Mouse (Mus musculus): ENCODE measurements around the gene Mapk14.

DNA sequence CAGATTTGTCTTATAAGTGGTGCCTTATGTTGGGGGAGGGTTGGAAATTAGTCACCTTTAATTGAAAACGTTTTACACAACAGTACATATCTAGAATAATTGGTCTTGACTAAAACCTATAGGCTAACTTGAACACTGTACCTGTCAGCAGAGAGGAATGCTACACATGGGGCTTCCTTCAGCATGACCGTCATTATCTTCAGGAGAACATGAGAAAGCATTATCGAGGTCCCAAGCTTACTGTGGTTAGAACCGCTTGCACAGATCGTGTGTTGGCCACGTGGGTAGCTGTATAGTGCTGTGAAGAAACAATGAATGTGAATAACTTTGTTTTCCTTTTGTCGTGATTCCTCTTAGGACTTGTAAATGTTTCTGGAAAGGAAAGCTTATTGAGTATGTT lies 8.7 kb downstream of the Mapk14 start:
- TF ChIP-seq POLR2A (IDR thresholded peaks at IDR 0.05; ENCODE audit: insufficient read depth, low read depth, low read length) (no peak), CTCF (IDR thresholded peaks at IDR 0.05; ENCODE audit: insufficient read depth, low read depth, low read length) (no peak)
